Mouse (Mus musculus): ENCODE measurements around the gene Cenpb. TPM values are rescaled to one million over a fixed set of nuclear protein-coding genes. Genes with fewer than 3 reads are reported as not detected.

The Cenpb gene
- polyA plus RNA-seq, 1 experiment = 130 TPM

GRCm38 (mm10) chr2:131172322-131172721, 7.5 kb downstream of the Cenpb start:
- Histone ChIP-seq H3K79me2 (ENCODE audit: control insufficient read depth, insufficient read depth) (peaks cover 8% of the 10 kb centered on the region), H3K4me3 (no peak overlapping the region), H3K4me2 (ENCODE audit: low read depth) (no peak overlapping the region), H3K27me3 (ENCODE audit: control insufficient read depth, insufficient read depth, insufficient read length) (no peaks in the 10 kb centered on the region), H3K36me3 (ENCODE audit: control insufficient read depth, insufficient read depth) (no peaks in the 10 kb centered on the region), H3ac (ENCODE audit: control insufficient read depth, insufficient read length) (no peak overlapping the region)
- TF ChIP-seq CEBPB (IDR thresholded peaks at IDR 0.05; ENCODE audit: insufficient read depth, poor library complexity, severe bottlenecking) = no peak
- no peak for TF ChIP-seq REST (IDR thresholded peaks at IDR 0.05; ENCODE audit: insufficient read depth, insufficient read length)
- TF ChIP-seq POLR2AphosphoS2 (IDR thresholded peaks at IDR 0.05; ENCODE audit: insufficient read length, low read depth) = no peak
- TF ChIP-seq SRF (IDR thresholded peaks at IDR 0.05; ENCODE audit: control insufficient read depth, insufficient read length, low read depth) = no peak
- no peak for TF ChIP-seq USF1 (IDR thresholded peaks at IDR 0.05; ENCODE audit: low read depth)
- TF ChIP-seq POLR2A (IDR thresholded peaks at IDR 0.05; ENCODE audit: insufficient read length, low read depth) = no peak
- no peak for TF ChIP-seq MYOD1 (IDR thresholded peaks at IDR 0.05; ENCODE audit: control insufficient read depth in 1 of 3, insufficient read length in 2 of 3, low read depth in 2 of 3)

GRCm38 (mm10) chr2:131171401-131172104, 8.3 kb downstream of the Cenpb start:
- no peak overlapping the region for H3K4me3 ChIP-seq

GRCm38 (mm10) chr2:131170936-131171335, 8.9 kb downstream of the Cenpb start:
- no peak overlapping the region for H3K4me3 ChIP-seq
- no peaks in the 10 kb centered on the region for H3K36me3 ChIP-seq (ENCODE audit: control insufficient read depth, insufficient read depth)
- H3K4me2 ChIP-seq (ENCODE audit: low read depth) = no peak overlapping the region
- H3K79me2 ChIP-seq (ENCODE audit: control insufficient read depth, insufficient read depth) = no peaks in the 10 kb centered on the region
- H3K27me3 ChIP-seq (ENCODE audit: control insufficient read depth, insufficient read depth, insufficient read length) = no peaks in the 10 kb centered on the region
- H3ac ChIP-seq (ENCODE audit: control insufficient read depth, insufficient read length) = no peak overlapping the region
- no peak for TF ChIP-seq MYOG (IDR thresholded peaks at IDR 0.05; ENCODE audit: control insufficient read depth in 1 of 3, insufficient read depth in 1 of 3, insufficient read length in 2 of 3, low read depth in 2 of 3)
- no peak for TF ChIP-seq TCF12 (IDR thresholded peaks at IDR 0.05; ENCODE audit: insufficient read depth, poor library complexity, severe bottlenecking)
- TF ChIP-seq USF1 (IDR thresholded peaks at IDR 0.05; ENCODE audit: low read depth) = no peak
- TF ChIP-seq REST (IDR thresholded peaks at IDR 0.05; ENCODE audit: insufficient read depth, insufficient read length) = no peak
- TF ChIP-seq CEBPB (IDR thresholded peaks at IDR 0.05; ENCODE audit: insufficient read depth, poor library complexity, severe bottlenecking) = no peak
- no peak for TF ChIP-seq E2F4 (IDR thresholded peaks at IDR 0.05; ENCODE audit: insufficient read depth)
- TF ChIP-seq POLR2A (IDR thresholded peaks at IDR 0.05; ENCODE audit: insufficient read length, low read depth) = no peak
- no peak for TF ChIP-seq SRF (IDR thresholded peaks at IDR 0.05; ENCODE audit: control insufficient read depth, insufficient read length, low read depth)
- no peak for TF ChIP-seq POLR2AphosphoS2 (IDR thresholded peaks at IDR 0.05; ENCODE audit: insufficient read length, low read depth)
- TF ChIP-seq MYOD1 (IDR thresholded peaks at IDR 0.05; ENCODE audit: control insufficient read depth in 1 of 3, insufficient read length in 2 of 3, low read depth in 2 of 3) = no peak
- TF ChIP-seq MAX (IDR thresholded peaks at IDR 0.05; ENCODE audit: low read depth) = no peak
- TF ChIP-seq TCF3 (IDR thresholded peaks at IDR 0.05; ENCODE audit: insufficient read length, low read depth) = no peak

More at GRCm38 (mm10) chr2:131171401-131172104, 8.3 kb downstream of the Cenpb start:
- H3ac ChIP-seq (ENCODE audit: control insufficient read depth, insufficient read length) = no peak overlapping the region
- peaks cover under 1% of the 10 kb centered on the region for H3K79me2 ChIP-seq (ENCODE audit: control insufficient read depth, insufficient read depth)
- H3K4me2 ChIP-seq (ENCODE audit: low read depth) = no peak overlapping the region
- no peaks in the 10 kb centered on the region for H3K27me3 ChIP-seq (ENCODE audit: control insufficient read depth, insufficient read depth, insufficient read length)
- H3K36me3 ChIP-seq (ENCODE audit: control insufficient read depth, insufficient read depth) = no peaks in the 10 kb centered on the region
- TF ChIP-seq TCF12 (IDR thresholded peaks at IDR 0.05; ENCODE audit: insufficient read depth, poor library complexity, severe bottlenecking) (no peak), REST (IDR thresholded peaks at IDR 0.05; ENCODE audit: insufficient read depth, insufficient read length) (no peak), CEBPB (IDR thresholded peaks at IDR 0.05; ENCODE audit: insufficient read depth, poor library complexity, severe bottlenecking) (no peak), TCF3 (IDR thresholded peaks at IDR 0.05; ENCODE audit: insufficient read length, low read depth) (no peak), E2F4 (IDR thresholded peaks at IDR 0.05; ENCODE audit: insufficient read depth) (no peak), POLR2AphosphoS2 (IDR thresholded peaks at IDR 0.05; ENCODE audit: insufficient read length, low read depth) (no peak), MYOD1 (IDR thresholded peaks at IDR 0.05; ENCODE audit: control insufficient read depth in 1 of 3, insufficient read length in 2 of 3, low read depth in 2 of 3) (no peak), USF1 (IDR thresholded peaks at IDR 0.05; ENCODE audit: low read depth) (no peak), SRF (IDR thresholded peaks at IDR 0.05; ENCODE audit: control insufficient read depth, insufficient read length, low read depth) (no peak), MYOG (IDR thresholded peaks at IDR 0.05; ENCODE audit: control insufficient read depth in 1 of 3, insufficient read depth in 1 of 3, insufficient read length in 2 of 3, low read depth in 2 of 3) (no peak)

- no peak overlapping the region for H3K4me3 ChIP-seq
- no peak overlapping the region for H3K4me2 ChIP-seq (ENCODE audit: low read depth)
- H3K27me3 ChIP-seq (ENCODE audit: control insufficient read depth, insufficient read depth, insufficient read length) = no peaks in the 10 kb centered on the region
- no peak overlapping the region for H3ac ChIP-seq (ENCODE audit: control insufficient read depth, insufficient read length)
- TF ChIP-seq USF1 (IDR thresholded peaks at IDR 0.05; ENCODE audit: low read depth) = no peak
- no peak for TF ChIP-seq MYOG (IDR thresholded peaks at IDR 0.05; ENCODE audit: control insufficient read depth in 1 of 3, insufficient read depth in 1 of 3, insufficient read length in 2 of 3, low read depth in 2 of 3)
- TF ChIP-seq TCF3 (IDR thresholded peaks at IDR 0.05; ENCODE audit: insufficient read length, low read depth) = no peak
- TF ChIP-seq REST (IDR thresholded peaks at IDR 0.05; ENCODE audit: insufficient read depth, insufficient read length) = no peak
- TF ChIP-seq CEBPB (IDR thresholded peaks at IDR 0.05; ENCODE audit: insufficient read depth, poor library complexity, severe bottlenecking) = no peak
- no peak for TF ChIP-seq TCF12 (IDR thresholded peaks at IDR 0.05; ENCODE audit: insufficient read depth, poor library complexity, severe bottlenecking)
- TF ChIP-seq E2F4 (IDR thresholded peaks at IDR 0.05; ENCODE audit: insufficient read depth) = no peak
- TF ChIP-seq POLR2A (IDR thresholded peaks at IDR 0.05; ENCODE audit: insufficient read length, low read depth) = no peak
- TF ChIP-seq MAX (IDR thresholded peaks at IDR 0.05; ENCODE audit: low read depth) = no peak
- no peak for TF ChIP-seq POLR2AphosphoS2 (IDR thresholded peaks at IDR 0.05; ENCODE audit: insufficient read length, low read depth)
- no peak for TF ChIP-seq SRF (IDR thresholded peaks at IDR 0.05; ENCODE audit: control insufficient read depth, insufficient read length, low read depth)
- no peak for TF ChIP-seq MYOD1 (IDR thresholded peaks at IDR 0.05; ENCODE audit: control insufficient read depth in 1 of 3, insufficient read length in 2 of 3, low read depth in 2 of 3)
- no peaks in the 10 kb centered on the region for H3K36me3 ChIP-seq (ENCODE audit: control insufficient read depth, insufficient read depth)
- no peaks in the 10 kb centered on the region for H3K79me2 ChIP-seq (ENCODE audit: control insufficient read depth, insufficient read depth)
Observed at GRCm38 (mm10) chr2:131168914-131169313, 11.0 kb downstream of the Cenpb start.

Data from myocyte (in vitro differentiated cells).